In genomic region chr3:31444861-31445260, GRCm38 (mm10) we compare ENCODE assay signal across 17 mouse cellular contexts.
"Had no signal": no experiment of that assay in that cellular context is flagged by ENCODE, and none has a peak within 500 bp of the region (broad histone marks: within the 10 kb centered on the region; RNA-seq: fewer than 3 reads in every experiment).

No protein-coding gene starts in this region.

- DNase-seq: liver, postnatal 0 days; lung, adult 2 months; lung, postnatal 14 days; lung, postnatal 36 days; right cerebral cortex, postnatal 14 days; thymus, adult 2 months; thymus, postnatal 25 days; thymus, postnatal 4 days had no signal

- H3K27ac ChIP-seq: lung, embryonic 15.5 days; macrophage; midbrain, embryonic 12.5 days; midbrain, embryonic 15.5 days; neural tube, embryonic 12.5 days; stomach, embryonic 15.5 days; stomach, postnatal 0 days had no signal

- ATAC-seq: liver, postnatal 0 days; lung, postnatal 0 days; midbrain, embryonic 15.5 days had no signal

- H3K4me3 ChIP-seq: lung, embryonic 15.5 days; megakaryocyte, embryonic 14.5 days; midbrain, embryonic 12.5 days; midbrain, embryonic 15.5 days; neural tube, embryonic 12.5 days; stomach, embryonic 15.5 days had no signal

- H3K9ac ChIP-seq: liver, postnatal 0 days; lung, embryonic 15.5 days; midbrain, embryonic 12.5 days; midbrain, embryonic 15.5 days; neural tube, embryonic 12.5 days; stomach, embryonic 15.5 days had no signal

- H3K27me3 ChIP-seq: lung, embryonic 15.5 days; megakaryocyte, embryonic 14.5 days; midbrain, embryonic 12.5 days; midbrain, embryonic 15.5 days; neural tube, embryonic 12.5 days; stomach, embryonic 15.5 days had no signal

- H3K9me3 ChIP-seq: lung, embryonic 15.5 days; midbrain, embryonic 12.5 days; midbrain, embryonic 15.5 days; neural tube, embryonic 12.5 days; stomach, embryonic 15.5 days had no signal

- H3K4me2 ChIP-seq: lung, embryonic 15.5 days; midbrain, embryonic 12.5 days; midbrain, embryonic 15.5 days; neural tube, embryonic 12.5 days; stomach, embryonic 15.5 days had no signal

- H3K36me3 ChIP-seq: lung, embryonic 15.5 days; midbrain, embryonic 12.5 days; midbrain, embryonic 15.5 days; neural tube, embryonic 12.5 days; stomach, embryonic 15.5 days had no signal

- H3K4me1 ChIP-seq: lung, embryonic 15.5 days; megakaryocyte, embryonic 14.5 days; midbrain, embryonic 12.5 days; midbrain, embryonic 15.5 days; neural tube, embryonic 12.5 days; stomach, embryonic 15.5 days had no signal
